Mouse (Mus musculus): ENCODE results near the gene Spag5. TPM values are rescaled to one million over a fixed set of nuclear protein-coding genes. Genes with fewer than 3 reads are reported as not detected.

The Spag5 gene
- polyA plus RNA-seq, 1 experiment from 2014 or later, result 48.3 TPM

DNA sequence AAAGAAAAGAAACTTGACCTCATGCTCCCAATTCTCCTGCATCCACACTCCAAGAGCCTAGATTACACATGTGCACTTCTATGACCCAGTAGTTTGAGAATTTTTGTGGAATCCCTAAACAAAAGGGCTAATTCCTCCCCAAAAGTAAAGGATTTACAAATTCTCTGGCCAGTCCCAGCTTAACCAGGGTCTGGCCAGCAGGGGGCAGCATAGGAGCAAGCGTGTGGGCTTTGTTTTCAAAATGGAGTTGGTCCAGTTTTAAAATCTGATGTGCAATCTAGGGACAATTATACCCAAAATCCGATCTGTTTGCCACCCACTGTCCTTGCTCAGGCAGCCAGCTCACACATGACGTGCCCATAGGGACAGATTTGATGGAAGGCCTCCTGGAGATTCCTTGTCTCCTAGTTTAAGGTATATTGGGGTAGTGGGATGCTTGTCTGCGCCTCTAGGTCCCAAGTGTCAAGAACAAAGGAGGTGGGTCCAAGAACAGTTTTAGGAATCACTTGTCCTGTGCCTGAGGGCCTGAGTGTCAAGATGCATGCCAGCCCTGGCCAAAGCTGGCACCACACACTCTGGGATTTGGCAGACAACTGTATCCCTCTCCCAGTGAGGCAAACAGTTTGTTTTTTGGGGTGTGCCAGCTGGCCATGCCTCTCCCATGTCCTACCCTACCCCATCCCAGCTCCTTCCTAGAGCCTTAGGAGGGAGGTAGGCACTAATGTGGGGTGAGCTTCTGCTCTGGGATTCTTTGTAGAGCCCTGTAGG lies 54.3 kb downstream of the Spag5 start:
- H3K4me3 ChIP-seq (ENCODE audit: low read depth, low read length), result no peak overlapping the region
- H3K4me1 ChIP-seq (replicated peaks; ENCODE audit: control insufficient read depth, insufficient read depth, low read length), result no peaks in the 10 kb centered on the region
- ATAC-seq (ENCODE audit: low FRiP score) (no peak), DNase-seq (ENCODE audit: low spot score) (peak; percentile 88)
- no peaks in the 10 kb centered on the region for H3K27me3 ChIP-seq (ENCODE audit: control insufficient read depth, insufficient read depth, low read length)
- H3K9ac ChIP-seq (ENCODE audit: low read depth, low read length), result no peak overlapping the region
- H3K9me3 ChIP-seq (ENCODE audit: control insufficient read depth, low read length), result no peaks in the 10 kb centered on the region
- no peak overlapping the region for H3K27ac ChIP-seq (ENCODE audit: low read depth, low read length)
- no peaks in the 10 kb centered on the region for H3K36me3 ChIP-seq (ENCODE audit: control insufficient read depth, insufficient read depth, low read length)
- H3K4me2 ChIP-seq (replicated peaks; ENCODE audit: low read depth, low read length), result no peak overlapping the region
- 32% methylated on average over 4 of the region's 4 CpGs for WGBS

DNA sequence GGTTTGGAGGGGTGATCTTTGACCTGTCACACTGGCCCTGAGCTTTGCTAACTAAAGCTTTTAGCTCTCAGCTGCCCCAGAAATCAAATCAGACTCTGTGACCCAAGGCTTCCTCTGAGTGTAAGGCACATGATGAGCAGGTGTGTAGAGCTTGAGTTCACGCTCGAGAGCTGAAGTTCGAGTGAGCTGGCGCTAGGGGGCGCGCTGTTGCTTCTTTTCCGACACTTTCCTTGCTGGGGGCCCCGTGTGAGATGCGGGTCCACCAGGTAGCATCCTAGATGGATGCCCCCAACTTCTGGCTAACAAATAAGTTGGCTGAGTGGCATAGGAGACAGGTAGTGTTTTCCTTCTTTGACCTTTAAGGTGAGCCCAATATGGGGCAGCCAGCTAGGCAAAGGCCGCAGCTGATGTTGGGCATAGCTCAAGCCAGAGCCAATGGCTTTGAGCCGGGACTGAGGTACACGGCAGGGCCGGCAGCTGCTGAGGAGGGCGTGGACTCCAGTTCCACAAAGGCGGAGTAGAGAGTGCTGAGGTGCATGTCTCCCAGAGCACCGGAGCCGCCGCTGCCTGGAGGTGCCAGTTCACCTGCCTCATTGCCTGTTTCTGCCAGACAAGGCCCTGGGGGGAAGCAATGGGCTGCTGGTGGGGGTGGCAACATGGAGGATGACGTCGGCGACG lies 57.1 kb downstream of the Spag5 start:
- H3K4me2 ChIP-seq (replicated peaks; ENCODE audit: low read depth, low read length), result no peak overlapping the region
- H3K27ac ChIP-seq (ENCODE audit: low read depth, low read length), result no peak overlapping the region
- no peaks in the 10 kb centered on the region for H3K9me3 ChIP-seq (ENCODE audit: control insufficient read depth, low read length)
- H3K4me3 ChIP-seq (ENCODE audit: low read depth, low read length), result no peak overlapping the region
- no peaks in the 10 kb centered on the region for H3K4me1 ChIP-seq (replicated peaks; ENCODE audit: control insufficient read depth, insufficient read depth, low read length)
- DNase-seq (ENCODE audit: low spot score) (peak; percentile 62), ATAC-seq (ENCODE audit: low FRiP score) (no peak)
- no peaks in the 10 kb centered on the region for H3K27me3 ChIP-seq (ENCODE audit: control insufficient read depth, insufficient read depth, low read length)
- no peak overlapping the region for H3K9ac ChIP-seq (ENCODE audit: low read depth, low read length)
- no peaks in the 10 kb centered on the region for H3K36me3 ChIP-seq (ENCODE audit: control insufficient read depth, insufficient read depth, low read length)
- WGBS, result 13% methylated on average over 22 of the region's 22 CpGs

DNA sequence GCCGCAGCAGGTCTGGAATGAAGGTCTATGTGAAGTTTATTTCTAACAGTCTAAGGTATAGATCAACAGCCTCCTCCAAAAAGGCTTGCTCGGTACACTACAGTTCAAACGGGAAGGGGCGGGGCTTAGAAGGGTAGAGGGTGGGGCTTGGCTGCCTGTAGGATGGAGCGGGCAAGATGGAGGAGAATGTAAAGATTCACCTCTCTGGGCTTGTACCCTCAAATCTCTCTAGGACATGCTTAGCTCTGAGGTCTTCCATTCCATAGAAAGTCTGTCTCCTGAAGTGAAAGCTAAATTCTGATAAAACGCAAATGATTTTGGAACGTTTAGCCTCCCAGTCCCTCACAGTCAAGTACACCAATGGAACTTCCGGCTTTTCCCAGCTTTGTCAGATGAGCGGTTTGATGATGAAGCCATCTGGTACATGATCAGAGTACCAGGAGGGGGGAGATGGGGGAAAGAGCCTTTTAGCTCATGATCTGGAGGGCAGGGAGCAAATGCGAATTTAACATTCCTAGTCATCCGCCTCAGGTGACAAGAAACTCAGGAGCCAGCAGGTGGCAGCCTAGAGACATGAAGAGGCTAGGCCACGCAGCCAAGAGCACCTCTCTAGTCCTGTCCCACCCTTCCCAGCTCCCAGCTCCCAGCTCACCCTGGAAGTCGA lies 58.9 kb downstream of the Spag5 start:
- Histone ChIP-seq H3K9ac (ENCODE audit: low read depth, low read length) (no peak overlapping the region), H3K27me3 (ENCODE audit: control insufficient read depth, insufficient read depth, low read length) (no peaks in the 10 kb centered on the region), H3K9me3 (ENCODE audit: control insufficient read depth, low read length) (no peaks in the 10 kb centered on the region), H3K36me3 (ENCODE audit: control insufficient read depth, insufficient read depth, low read length) (no peaks in the 10 kb centered on the region), H3K4me2 (replicated peaks; ENCODE audit: low read depth, low read length) (peak overlapping the region; percentile 34; the same call in 1 of the 2 replicates), H3K4me3 (ENCODE audit: low read depth, low read length) (peak overlapping the region; percentile 21), H3K27ac (ENCODE audit: low read depth, low read length) (no peak overlapping the region), H3K4me1 (replicated peaks; ENCODE audit: control insufficient read depth, insufficient read depth, low read length) (no peaks in the 10 kb centered on the region)
- peak; percentile 68; the same call in 1 of the 2 replicates for ATAC-seq (ENCODE audit: low FRiP score)
- DNase-seq (ENCODE audit: low spot score), result peak; percentile 85
- 15% methylated on average over 13 of the region's 13 CpGs for WGBS

DNA sequence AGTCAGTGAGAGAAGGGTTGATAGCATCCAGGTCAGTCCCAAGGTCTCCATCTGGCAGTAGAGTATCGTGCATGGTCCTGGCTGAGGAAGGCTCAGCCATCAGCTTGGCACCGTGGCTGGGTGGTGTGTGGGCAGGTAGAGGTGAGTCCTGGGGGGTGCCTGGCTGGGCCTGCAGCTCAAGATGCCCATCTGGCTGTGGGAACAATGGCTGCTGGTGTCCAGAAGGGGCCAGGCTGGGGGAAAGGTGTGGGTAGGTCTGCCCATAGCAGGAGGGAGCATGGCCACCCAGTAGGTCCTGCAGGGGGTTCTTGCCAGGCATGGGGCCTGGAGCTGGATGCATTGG lies 59.4 kb downstream of the Spag5 start:
- Histone ChIP-seq H3K9ac (ENCODE audit: low read depth, low read length) (no peak overlapping the region), H3K27me3 (ENCODE audit: control insufficient read depth, insufficient read depth, low read length) (no peaks in the 10 kb centered on the region), H3K9me3 (ENCODE audit: control insufficient read depth, low read length) (no peaks in the 10 kb centered on the region), H3K4me1 (replicated peaks; ENCODE audit: control insufficient read depth, insufficient read depth, low read length) (no peaks in the 10 kb centered on the region), H3K4me2 (replicated peaks; ENCODE audit: low read depth, low read length) (no peak overlapping the region), H3K27ac (ENCODE audit: low read depth, low read length) (no peak overlapping the region), H3K4me3 (ENCODE audit: low read depth, low read length) (no peak overlapping the region), H3K36me3 (ENCODE audit: control insufficient read depth, insufficient read depth, low read length) (no peaks in the 10 kb centered on the region)
- 57% methylated on average over 2 of the region's 2 CpGs for WGBS
- DNase-seq (ENCODE audit: low spot score), result no peak
- ATAC-seq (ENCODE audit: low FRiP score), result no peak

DNA sequence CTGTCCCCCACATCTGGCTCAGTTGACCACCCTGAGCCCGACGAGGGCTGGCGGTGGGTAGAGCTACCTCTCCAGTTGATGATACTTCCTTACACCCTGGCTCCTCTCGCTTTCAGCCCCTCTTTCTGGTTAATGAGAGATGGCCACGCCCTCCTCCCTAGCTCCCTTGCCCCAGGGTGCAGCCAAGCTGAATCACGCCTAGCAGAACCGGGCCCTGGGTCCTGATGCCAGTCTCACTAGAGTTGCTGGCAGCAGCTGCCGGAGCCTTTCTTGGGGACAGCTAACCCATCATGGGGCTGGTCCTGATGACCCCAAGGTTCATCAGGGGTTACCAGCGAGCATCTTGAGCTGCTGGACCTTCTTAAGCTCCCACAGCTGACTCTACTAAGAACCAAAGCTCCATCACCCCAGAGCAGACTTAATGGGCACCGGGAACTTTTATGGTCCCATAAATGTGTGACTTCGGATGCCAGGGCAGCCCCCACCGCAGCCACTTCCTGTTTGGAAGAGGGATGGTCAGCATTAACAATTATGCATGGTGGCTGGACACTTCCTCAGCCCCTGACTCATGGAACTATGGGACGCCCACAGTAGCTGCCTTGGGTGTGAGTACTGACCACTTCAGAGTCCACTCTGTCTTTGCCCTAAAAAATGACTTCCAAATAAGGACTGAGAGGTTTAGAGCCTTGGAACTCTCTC lies 62.1 kb downstream of the Spag5 start:
- H3K36me3 ChIP-seq (ENCODE audit: control insufficient read depth, insufficient read depth, low read length), result no peaks in the 10 kb centered on the region
- no peaks in the 10 kb centered on the region for H3K4me1 ChIP-seq (replicated peaks; ENCODE audit: control insufficient read depth, insufficient read depth, low read length)
- no peaks in the 10 kb centered on the region for H3K9me3 ChIP-seq (ENCODE audit: control insufficient read depth, low read length)
- no peak overlapping the region for H3K4me2 ChIP-seq (replicated peaks; ENCODE audit: low read depth, low read length)
- ATAC-seq (ENCODE audit: low FRiP score) (no peak), DNase-seq (ENCODE audit: low spot score) (no peak)
- no peak overlapping the region for H3K27ac ChIP-seq (ENCODE audit: low read depth, low read length)
- no peak overlapping the region for H3K9ac ChIP-seq (ENCODE audit: low read depth, low read length)
- H3K4me3 ChIP-seq (ENCODE audit: low read depth, low read length), result no peak overlapping the region
- H3K27me3 ChIP-seq (ENCODE audit: control insufficient read depth, insufficient read depth, low read length), result no peaks in the 10 kb centered on the region
- 76% methylated on average over 13 of the region's 13 CpGs for WGBS

DNA sequence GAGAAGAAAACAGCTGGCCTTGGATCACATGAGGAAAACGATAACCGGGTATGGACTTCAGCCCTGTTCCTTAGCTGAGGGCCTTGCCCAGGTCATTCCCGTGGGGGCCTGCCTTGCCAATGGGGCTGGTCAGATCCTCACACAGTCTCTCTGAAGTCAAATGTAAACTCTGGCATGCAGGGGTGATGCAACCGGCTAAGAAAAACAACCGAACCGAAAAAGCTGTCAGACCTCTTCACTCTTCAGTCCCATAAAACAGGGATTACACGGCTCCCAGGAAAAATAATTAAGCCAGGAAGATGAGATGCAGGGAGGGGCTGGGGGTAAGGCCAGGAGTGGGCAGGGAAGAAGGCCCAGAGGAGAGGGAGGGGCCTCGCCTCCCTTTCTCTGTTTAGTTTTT lies 62.8 kb downstream of the Spag5 start:
- WGBS, result 57% methylated on average over 8 of the region's 8 CpGs

DNA sequence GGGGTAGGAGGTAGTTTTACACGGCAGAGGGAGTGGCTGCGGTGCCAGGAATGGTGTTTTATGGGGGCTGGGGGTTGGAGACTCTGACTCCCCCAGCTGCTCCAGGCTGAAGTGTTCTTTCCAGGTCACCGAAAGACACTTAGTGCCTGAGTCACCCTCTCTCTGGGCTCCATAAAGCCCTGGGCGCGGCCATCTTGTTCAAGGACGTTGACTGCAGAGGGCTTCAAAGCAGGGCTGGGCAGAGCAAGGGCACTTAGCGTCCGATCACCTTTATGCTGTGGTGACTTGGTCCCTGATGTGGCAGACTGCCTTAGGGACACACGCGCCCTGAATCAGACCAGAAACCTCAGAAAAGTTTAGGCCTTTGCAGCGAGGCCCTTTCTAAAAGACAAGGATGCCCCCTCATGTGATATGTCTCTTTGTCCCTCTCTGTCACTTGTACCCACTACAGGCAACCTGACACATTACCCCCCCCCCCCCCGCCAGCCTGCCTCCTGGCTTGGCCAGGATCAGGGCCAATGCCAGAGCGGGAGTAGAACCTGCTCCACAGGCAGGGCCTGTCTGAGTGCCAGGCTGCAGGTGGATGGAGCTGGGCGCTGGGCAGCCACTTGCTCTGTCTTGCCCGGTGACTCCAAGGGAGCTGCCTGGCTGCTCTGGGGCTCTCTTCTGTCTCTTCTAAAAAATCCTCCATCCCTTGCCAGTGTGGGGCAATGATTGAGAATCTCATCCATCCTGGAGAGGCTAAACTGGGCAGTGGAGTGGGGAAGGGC lies 66.3 kb downstream of the Spag5 start:
- Histone ChIP-seq H3K9me3 (ENCODE audit: control insufficient read depth, low read length) (no peaks in the 10 kb centered on the region), H3K4me3 (ENCODE audit: low read depth, low read length) (no peak overlapping the region), H3K27me3 (ENCODE audit: control insufficient read depth, insufficient read depth, low read length) (no peaks in the 10 kb centered on the region), H3K27ac (ENCODE audit: low read depth, low read length) (no peak overlapping the region), H3K9ac (ENCODE audit: low read depth, low read length) (no peak overlapping the region), H3K4me2 (replicated peaks; ENCODE audit: low read depth, low read length) (no peak overlapping the region), H3K4me1 (replicated peaks; ENCODE audit: control insufficient read depth, insufficient read depth, low read length) (0 out of 2 replicates have a peak, but pooled peaks cover 2% of the 10 kb centered on the region), H3K36me3 (ENCODE audit: control insufficient read depth, insufficient read depth, low read length) (no peaks in the 10 kb centered on the region)
- no peak for ATAC-seq (ENCODE audit: low FRiP score)
- WGBS, result 88% methylated on average over 14 of the region's 15 CpGs
- no peak for DNase-seq (ENCODE audit: low spot score)

More for the DNA sequence above, 62.8 kb downstream of the Spag5 start:
- Histone ChIP-seq H3K27ac (ENCODE audit: low read depth, low read length) (no peak overlapping the region), H3K4me3 (ENCODE audit: low read depth, low read length) (no peak overlapping the region), H3K27me3 (ENCODE audit: control insufficient read depth, insufficient read depth, low read length) (no peaks in the 10 kb centered on the region), H3K36me3 (ENCODE audit: control insufficient read depth, insufficient read depth, low read length) (no peaks in the 10 kb centered on the region), H3K9me3 (ENCODE audit: control insufficient read depth, low read length) (no peaks in the 10 kb centered on the region), H3K4me1 (replicated peaks; ENCODE audit: control insufficient read depth, insufficient read depth, low read length) (no peaks in the 10 kb centered on the region), H3K9ac (ENCODE audit: low read depth, low read length) (no peak overlapping the region), H3K4me2 (replicated peaks; ENCODE audit: low read depth, low read length) (no peak overlapping the region)
- ATAC-seq (ENCODE audit: low FRiP score) (no peak), DNase-seq (ENCODE audit: low spot score) (no peak)

DNA sequence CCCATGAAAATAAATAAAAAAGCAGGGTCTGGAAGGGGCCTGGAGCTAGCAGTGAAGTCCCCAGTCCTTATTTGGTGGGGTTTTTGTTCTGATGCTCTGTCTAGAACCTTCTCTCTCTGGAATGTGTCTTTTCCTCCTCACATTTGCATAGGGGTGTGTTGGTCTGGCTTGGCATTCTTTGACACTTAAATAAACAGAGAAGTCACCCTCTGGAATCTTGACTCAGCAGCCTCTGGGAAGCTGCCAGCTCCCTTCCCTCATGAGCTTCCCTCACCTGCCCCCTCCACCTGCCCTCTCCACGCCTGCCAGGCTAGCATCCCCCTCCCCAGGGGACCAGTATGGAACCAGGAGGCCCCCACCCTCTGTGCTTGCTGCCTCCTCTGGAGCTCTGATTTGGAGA lies 69.1 kb downstream of the Spag5 start:
- DNase-seq (ENCODE audit: low spot score), result no peak
- Histone ChIP-seq H3K4me2 (replicated peaks; ENCODE audit: low read depth, low read length) (no peak overlapping the region), H3K4me3 (ENCODE audit: low read depth, low read length) (no peak overlapping the region), H3K9me3 (ENCODE audit: control insufficient read depth, low read length) (no peaks in the 10 kb centered on the region), H3K9ac (ENCODE audit: low read depth, low read length) (no peak overlapping the region), H3K36me3 (ENCODE audit: control insufficient read depth, insufficient read depth, low read length) (no peaks in the 10 kb centered on the region), H3K4me1 (replicated peaks; ENCODE audit: control insufficient read depth, insufficient read depth, low read length) (0 out of 2 replicates have a peak, but pooled peaks cover 2% of the 10 kb centered on the region), H3K27ac (ENCODE audit: low read depth, low read length) (no peak overlapping the region), H3K27me3 (ENCODE audit: control insufficient read depth, insufficient read depth, low read length) (no peaks in the 10 kb centered on the region)
- ATAC-seq (ENCODE audit: low FRiP score), result no peak
- 73% methylated on average over 1 of the region's 1 CpGs for WGBS
